Mouse (Mus musculus) layer of hippocampus, adult 11-12 months (tissue): ENCODE measurements around the gene Prl6a1.

Source experiments
- DNase-seq: peaks from one replicate; pipeline ENCODE4 v3.0.0; 2022; ENCODE audit warnings: low spot score

The Prl6a1 gene

DNA sequence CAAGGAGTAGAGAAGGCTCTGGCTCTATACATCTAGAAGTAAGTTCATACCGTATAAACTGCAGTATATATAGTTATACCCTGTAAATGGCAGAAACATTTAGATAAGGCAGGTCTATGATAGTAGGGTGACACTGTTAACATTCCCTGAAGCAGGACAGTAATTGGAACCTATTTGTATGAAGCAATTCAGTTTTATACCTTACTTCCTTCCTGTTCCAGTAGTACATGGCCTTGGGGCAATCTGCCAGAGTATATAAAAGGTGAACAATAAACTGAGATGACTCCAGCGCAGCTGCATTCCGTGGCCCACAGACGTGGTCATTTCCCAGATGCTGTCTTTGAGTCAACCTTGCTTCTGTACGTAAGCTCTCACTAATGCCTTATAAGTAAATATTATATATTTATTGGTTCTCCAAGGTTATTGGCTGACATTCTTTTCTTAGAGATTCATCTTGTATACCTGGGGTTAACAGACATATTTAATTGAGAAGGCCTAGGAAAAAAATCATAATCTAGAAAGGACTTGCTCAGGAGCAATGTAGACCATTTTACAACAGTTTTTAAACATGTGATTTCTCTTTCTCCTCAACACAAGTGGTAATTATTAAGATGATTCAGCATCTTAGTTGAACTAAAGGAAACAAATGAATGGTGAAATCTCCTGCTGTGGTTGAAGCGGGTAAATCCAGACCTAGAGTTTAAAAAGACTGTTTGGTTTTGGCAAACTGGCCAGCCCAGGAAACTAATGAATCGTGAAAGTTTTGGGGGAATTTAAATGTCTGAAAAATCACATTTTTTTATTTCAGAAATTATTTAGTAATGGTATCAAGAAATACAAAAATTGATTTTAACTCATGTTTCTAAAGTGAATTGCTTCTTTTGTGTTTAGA lies at the start of gene Prl6a1:
Prl6a1 (plus strand) TSS at position 294 of the 892 bp plus-strand sequence.
- no peak for DNase-seq

- DNase-seq, result no peak
Observed at GRCm38 (mm10) chr13:27334989-27335388, 22.6 kb downstream of the Prl6a1 start.

- DNase-seq, result no peak
Observed at GRCm38 (mm10) chr13:27342733-27343275, 30.4 kb downstream of the Prl6a1 start.

- DNase-seq, result no peak
Observed at GRCm38 (mm10) chr13:27345373-27345772, 32.9 kb downstream of the Prl6a1 start, which contains the start of gene Prl8a2. TSS of gene Prl8a2 (plus strand) at chr13:27345673.
